Mouse (Mus musculus): Measurements from ENCODE around the gene Rras2. TPM values are rescaled to one million over a fixed set of nuclear protein-coding genes. Genes with fewer than 3 reads are reported as not detected.

Rras2 gene
- polyA plus RNA-seq, 1 experiment from 2014 or later = 18.9 TPM

- no peaks in the 10 kb centered on the region for H3K9me3 ChIP-seq (ENCODE audit: control insufficient read depth, low read length)
- no peak for ATAC-seq (ENCODE audit: low read depth)
- no peak overlapping the region for H3K9ac ChIP-seq (replicated peaks; ENCODE audit: low read depth, low read length)
- no peaks in the 10 kb centered on the region for H3K36me3 ChIP-seq (ENCODE audit: control insufficient read depth, insufficient read depth, low read length)
- H3K4me2 ChIP-seq (ENCODE audit: low read depth, low read length) = no peak overlapping the region
- no peak overlapping the region for H3K4me3 ChIP-seq (ENCODE audit: low read depth, low read length)
- no peak overlapping the region for H3K27ac ChIP-seq (ENCODE audit: low read depth, low read length)
- H3K27me3 ChIP-seq (ENCODE audit: control insufficient read depth, insufficient read depth, low read length) = no peaks in the 10 kb centered on the region
- H3K4me1 ChIP-seq (ENCODE audit: control insufficient read depth, insufficient read depth, low read length) = no peaks in the 10 kb centered on the region
- 91% methylated on average over 4 of the region's 4 CpGs for WGBS
These were observed 14.4 kb downstream of the Rras2 start for GRCm38 (mm10) chr7:114103152-114103551.

GRCm38 (mm10) chr7:114102609-114103008, 15.0 kb downstream of the Rras2 start:
- H3K4me2 ChIP-seq (ENCODE audit: low read depth, low read length) = no peak overlapping the region
- no peaks in the 10 kb centered on the region for H3K9me3 ChIP-seq (ENCODE audit: control insufficient read depth, low read length)
- H3K9ac ChIP-seq (replicated peaks; ENCODE audit: low read depth, low read length) = no peak overlapping the region
- no peaks in the 10 kb centered on the region for H3K27me3 ChIP-seq (ENCODE audit: control insufficient read depth, insufficient read depth, low read length)
- H3K36me3 ChIP-seq (ENCODE audit: control insufficient read depth, insufficient read depth, low read length) = no peaks in the 10 kb centered on the region
- H3K27ac ChIP-seq (ENCODE audit: low read depth, low read length) = no peak overlapping the region
- H3K4me3 ChIP-seq (ENCODE audit: low read depth, low read length) = no peak overlapping the region
- WGBS = 51% methylated on average over 4 of the region's 4 CpGs
- no peaks in the 10 kb centered on the region for H3K4me1 ChIP-seq (ENCODE audit: control insufficient read depth, insufficient read depth, low read length)
- ATAC-seq (ENCODE audit: low read depth) = no peak

- Histone ChIP-seq H3K27ac (ENCODE audit: low read depth, low read length) (no peak overlapping the region), H3K4me1 (ENCODE audit: control insufficient read depth, insufficient read depth, low read length) (no peaks in the 10 kb centered on the region), H3K4me3 (ENCODE audit: low read depth, low read length) (no peak overlapping the region), H3K4me2 (ENCODE audit: low read depth, low read length) (no peak overlapping the region), H3K27me3 (ENCODE audit: control insufficient read depth, insufficient read depth, low read length) (no peaks in the 10 kb centered on the region), H3K9me3 (ENCODE audit: control insufficient read depth, low read length) (no peaks in the 10 kb centered on the region), H3K36me3 (ENCODE audit: control insufficient read depth, insufficient read depth, low read length) (no peaks in the 10 kb centered on the region), H3K9ac (replicated peaks; ENCODE audit: low read depth, low read length) (no peak overlapping the region)
- no peak for ATAC-seq (ENCODE audit: low read depth)
- 57% methylated on average over 3 of the region's 3 CpGs for WGBS
These were observed 16.2 kb downstream of the Rras2 start for GRCm38 (mm10) chr7:114101412-114101811.

GRCm38 (mm10) chr7:114093548-114094174, 23.9 kb downstream of the Rras2 start:
- Histone ChIP-seq H3K36me3 (ENCODE audit: control insufficient read depth, insufficient read depth, low read length) (no peaks in the 10 kb centered on the region), H3K4me1 (ENCODE audit: control insufficient read depth, insufficient read depth, low read length) (no peaks in the 10 kb centered on the region), H3K9me3 (ENCODE audit: control insufficient read depth, low read length) (no peaks in the 10 kb centered on the region), H3K27me3 (ENCODE audit: control insufficient read depth, insufficient read depth, low read length) (no peaks in the 10 kb centered on the region), H3K9ac (replicated peaks; ENCODE audit: low read depth, low read length) (no peak overlapping the region), H3K4me2 (ENCODE audit: low read depth, low read length) (no peak overlapping the region), H3K27ac (ENCODE audit: low read depth, low read length) (no peak overlapping the region), H3K4me3 (ENCODE audit: low read depth, low read length) (no peak overlapping the region)
- 76% methylated on average over 8 of the region's 8 CpGs for WGBS
- no peak for ATAC-seq (ENCODE audit: low read depth)

GRCm38 (mm10) chr7:114090892-114091545, 26.6 kb downstream of the Rras2 start:
- Histone ChIP-seq H3K9me3 (ENCODE audit: control insufficient read depth, low read length) (no peaks in the 10 kb centered on the region), H3K27ac (ENCODE audit: low read depth, low read length) (no peak overlapping the region), H3K4me3 (ENCODE audit: low read depth, low read length) (no peak overlapping the region), H3K36me3 (ENCODE audit: control insufficient read depth, insufficient read depth, low read length) (no peaks in the 10 kb centered on the region), H3K4me1 (ENCODE audit: control insufficient read depth, insufficient read depth, low read length) (0 out of 2 replicates have a peak, but pooled peaks cover 3% of the 10 kb centered on the region), H3K4me2 (ENCODE audit: low read depth, low read length) (no peak overlapping the region), H3K27me3 (ENCODE audit: control insufficient read depth, insufficient read depth, low read length) (no peaks in the 10 kb centered on the region), H3K9ac (replicated peaks; ENCODE audit: low read depth, low read length) (no peak overlapping the region)
- WGBS = 70% methylated on average over 10 of the region's 10 CpGs
- no peak for ATAC-seq (ENCODE audit: low read depth)

GRCm38 (mm10) chr7:114090231-114090630, 27.4 kb downstream of the Rras2 start:
- Histone ChIP-seq H3K9me3 (ENCODE audit: control insufficient read depth, low read length) (no peaks in the 10 kb centered on the region), H3K4me2 (ENCODE audit: low read depth, low read length) (no peak overlapping the region), H3K27ac (ENCODE audit: low read depth, low read length) (no peak overlapping the region), H3K4me3 (ENCODE audit: low read depth, low read length) (no peak overlapping the region), H3K36me3 (ENCODE audit: control insufficient read depth, insufficient read depth, low read length) (no peaks in the 10 kb centered on the region), H3K4me1 (ENCODE audit: control insufficient read depth, insufficient read depth, low read length) (0 out of 2 replicates have a peak, but pooled peaks cover 3% of the 10 kb centered on the region), H3K9ac (replicated peaks; ENCODE audit: low read depth, low read length) (no peak overlapping the region), H3K27me3 (ENCODE audit: control insufficient read depth, insufficient read depth, low read length) (no peaks in the 10 kb centered on the region)
- WGBS = 84% methylated on average over 3 of the region's 3 CpGs
- ATAC-seq (ENCODE audit: low read depth) = no peak

- Histone ChIP-seq H3K27ac (ENCODE audit: low read depth, low read length) (no peak overlapping the region), H3K36me3 (ENCODE audit: control insufficient read depth, insufficient read depth, low read length) (no peaks in the 10 kb centered on the region), H3K4me3 (ENCODE audit: low read depth, low read length) (no peak overlapping the region), H3K9ac (replicated peaks; ENCODE audit: low read depth, low read length) (no peak overlapping the region), H3K4me1 (ENCODE audit: control insufficient read depth, insufficient read depth, low read length) (0 out of 2 replicates have a peak, but pooled peaks cover 3% of the 10 kb centered on the region), H3K9me3 (ENCODE audit: control insufficient read depth, low read length) (no peaks in the 10 kb centered on the region), H3K27me3 (ENCODE audit: control insufficient read depth, insufficient read depth, low read length) (no peaks in the 10 kb centered on the region), H3K4me2 (ENCODE audit: low read depth, low read length) (no peak overlapping the region)
- ATAC-seq (ENCODE audit: low read depth) = no peak
- WGBS = 67% methylated on average over 5 of the region's 5 CpGs
These were observed 28.7 kb downstream of the Rras2 start for GRCm38 (mm10) chr7:114088918-114089317.

GRCm38 (mm10) chr7:114087986-114088385, 29.6 kb downstream of the Rras2 start:
- no peaks in the 10 kb centered on the region for H3K27me3 ChIP-seq (ENCODE audit: control insufficient read depth, insufficient read depth, low read length)
- H3K9ac ChIP-seq (replicated peaks; ENCODE audit: low read depth, low read length) = no peak overlapping the region
- 9% methylated on average over 11 of the region's 11 CpGs for WGBS
- H3K36me3 ChIP-seq (ENCODE audit: control insufficient read depth, insufficient read depth, low read length) = no peaks in the 10 kb centered on the region
- no peak overlapping the region for H3K27ac ChIP-seq (ENCODE audit: low read depth, low read length)
- no peak for ATAC-seq (ENCODE audit: low read depth)
- H3K9me3 ChIP-seq (ENCODE audit: control insufficient read depth, low read length) = no peaks in the 10 kb centered on the region
- no peak overlapping the region for H3K4me2 ChIP-seq (ENCODE audit: low read depth, low read length)
- 0 out of 2 replicates have a peak, but pooled peaks cover 3% of the 10 kb centered on the region for H3K4me1 ChIP-seq (ENCODE audit: control insufficient read depth, insufficient read depth, low read length)
- H3K4me3 ChIP-seq (ENCODE audit: low read depth, low read length) = no peak overlapping the region

- 0 out of 2 replicates have a peak, but pooled peaks cover 3% of the 10 kb centered on the region for H3K4me1 ChIP-seq (ENCODE audit: control insufficient read depth, insufficient read depth, low read length)
- no peak overlapping the region for H3K4me3 ChIP-seq (ENCODE audit: low read depth, low read length)
- ATAC-seq (ENCODE audit: low read depth) = no peak
- no peak overlapping the region for H3K27ac ChIP-seq (ENCODE audit: low read depth, low read length)
- no peak overlapping the region for H3K9ac ChIP-seq (replicated peaks; ENCODE audit: low read depth, low read length)
- H3K4me2 ChIP-seq (ENCODE audit: low read depth, low read length) = no peak overlapping the region
- H3K27me3 ChIP-seq (ENCODE audit: control insufficient read depth, insufficient read depth, low read length) = no peaks in the 10 kb centered on the region
- no peaks in the 10 kb centered on the region for H3K36me3 ChIP-seq (ENCODE audit: control insufficient read depth, insufficient read depth, low read length)
- no peaks in the 10 kb centered on the region for H3K9me3 ChIP-seq (ENCODE audit: control insufficient read depth, low read length)
- WGBS = 46% methylated on average over 6 of the region's 6 CpGs
These were observed 30.2 kb downstream of the Rras2 start for GRCm38 (mm10) chr7:114087341-114087740.

Measured in neural tube, embryonic 14.5 days (tissue).